Mouse (Mus musculus) C2C12 (cell line): ENCODE data around the gene Elmsan1.

Source experiments
- CTCF ChIP-seq: IDR thresholded peaks from one replicate; pipeline ENCODE4 v1.5.1; 2011; ENCODE audit not compliant: control insufficient read depth, insufficient read depth, insufficient read length
- MAX ChIP-seq: IDR thresholded peaks from one replicate; pipeline ENCODE4 v1.6.1; 2011; ENCODE audit warnings: mild to moderate bottlenecking, control low read depth
- MYOG ChIP-seq: IDR thresholded peaks from one replicate; pipeline ENCODE4 v1.6.1; 2011; ENCODE audit not compliant: control insufficient read depth, insufficient read length; ENCODE audit errors: extremely low read depth

GRCm38 (mm10) chr12:84209093-84209492 lies 9.6 kb downstream of the Elmsan1 start:
- no peak for TF ChIP-seq CTCF
- TF ChIP-seq MAX, result no peak
- TF ChIP-seq MYOG, result no peak
